Mouse (Mus musculus): ENCODE data around the gene Zbtb1.

GRCm38 (mm10) chr12:76427546-76427945, 57.5 kb downstream of the Zbtb1 start:
- TF ChIP-seq CTCF (IDR thresholded peaks at IDR 0.05; ENCODE audit: borderline replicate concordance, insufficient read depth, low read length), result no peak
- TF ChIP-seq POLR2A (IDR thresholded peaks at IDR 0.05; ENCODE audit: low read depth, low read length), result no peak

All from embryonic fibroblast, embryonic 13.5 days (primary cell).